Mouse (Mus musculus): ENCODE results near the gene Ttll2. TPM values are rescaled to one million over a fixed set of nuclear protein-coding genes. Genes with fewer than 3 reads are reported as not detected.
"Not testable (repeated sequence)": the region's sequence is repeated elsewhere in the genome, so short reads cannot be mapped to it uniquely, and the experiment has no call there.

The Ttll2 gene
- polyA plus RNA-seq, 1 experiment from 2014 or later: not detected

DNA sequence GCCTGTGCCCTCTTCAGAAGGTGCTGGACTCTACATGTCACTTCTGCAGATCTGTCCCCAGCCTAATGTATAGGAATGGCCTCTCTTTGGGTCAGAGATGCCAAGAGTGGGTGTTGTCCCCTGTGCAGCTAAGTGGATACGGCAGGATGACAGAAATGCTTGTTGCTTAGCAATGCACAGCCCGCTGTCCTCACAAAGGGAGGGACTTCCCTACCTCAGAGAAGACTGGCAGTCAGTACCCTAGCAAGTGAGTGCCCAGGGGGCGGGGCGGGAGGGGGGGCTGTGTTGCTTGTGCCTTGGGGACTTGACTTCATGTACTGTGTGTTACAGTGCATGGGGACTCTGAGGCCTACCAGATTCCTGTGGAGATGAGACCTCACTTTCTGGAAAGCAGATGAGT is 7.3 kb upstream of the Ttll2 start:
- not testable (repeated sequence) for H3K4me1 ChIP-seq (replicated peaks); H3K9ac ChIP-seq (replicated peaks); ATAC-seq (ENCODE audit: insufficient number of reproducible peaks, insufficient read depth, low FRiP score, low TSS enrichment, low read depth); H3K4me3 ChIP-seq (replicated peaks); H3K9me3 ChIP-seq; H3K27me3 ChIP-seq; H3K36me3 ChIP-seq; H3K27ac ChIP-seq; H3K4me2 ChIP-seq
- 80% methylated on average over 4 of the region's 4 CpGs for WGBS

DNA sequence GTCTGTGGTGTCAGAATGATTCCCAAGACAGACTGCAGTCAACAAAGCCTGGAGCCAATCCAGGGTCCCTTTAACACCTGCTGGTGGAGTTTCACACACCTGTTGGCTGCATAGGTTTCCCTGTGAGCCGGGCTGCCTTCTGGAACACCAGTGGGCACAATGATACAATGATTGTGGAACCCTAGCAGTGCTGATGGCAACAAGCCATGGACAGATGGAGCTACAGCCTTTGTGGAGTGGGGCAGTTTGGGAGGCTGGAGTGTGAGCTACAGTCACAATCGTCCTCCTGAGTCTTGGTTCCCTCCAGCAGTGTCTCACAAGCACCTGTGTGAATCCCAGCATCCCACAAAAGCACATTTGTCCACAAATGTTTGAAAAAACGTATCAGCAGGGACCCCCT is 3.7 kb downstream of the Ttll2 start:
- not testable (repeated sequence) for H3K9me3 ChIP-seq; H3K4me1 ChIP-seq (replicated peaks); H3K36me3 ChIP-seq; H3K4me2 ChIP-seq; H3K27me3 ChIP-seq; H3K9ac ChIP-seq (replicated peaks); H3K4me3 ChIP-seq (replicated peaks); H3K27ac ChIP-seq; ATAC-seq (ENCODE audit: insufficient number of reproducible peaks, insufficient read depth, low FRiP score, low TSS enrichment, low read depth)
- WGBS: 66% methylated on average over 2 of the region's 3 CpGs

DNA sequence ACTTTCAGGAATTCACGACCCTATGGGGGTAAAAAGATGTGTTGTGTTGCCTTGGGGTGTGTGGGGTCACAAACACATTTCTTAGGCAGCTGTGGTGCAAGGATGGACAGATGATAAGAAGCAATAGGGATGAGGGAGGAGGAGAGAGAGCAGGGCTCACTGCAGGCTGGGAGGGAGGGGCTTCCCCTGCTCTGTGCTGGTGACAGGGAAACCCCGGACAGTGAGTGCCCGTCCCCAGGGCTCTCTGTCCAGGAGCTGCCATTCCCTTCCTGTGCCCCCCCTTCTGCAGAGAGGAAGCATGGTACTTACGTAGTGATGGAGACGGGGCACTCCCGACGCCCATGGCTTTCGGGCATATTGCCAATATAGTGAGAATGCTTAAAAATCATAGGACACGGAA is 15.1 kb downstream of the Ttll2 start:
- not testable (repeated sequence) for H3K4me1 ChIP-seq (replicated peaks); ATAC-seq (ENCODE audit: insufficient number of reproducible peaks, insufficient read depth, low FRiP score, low TSS enrichment, low read depth); H3K4me3 ChIP-seq (replicated peaks)

DNA sequence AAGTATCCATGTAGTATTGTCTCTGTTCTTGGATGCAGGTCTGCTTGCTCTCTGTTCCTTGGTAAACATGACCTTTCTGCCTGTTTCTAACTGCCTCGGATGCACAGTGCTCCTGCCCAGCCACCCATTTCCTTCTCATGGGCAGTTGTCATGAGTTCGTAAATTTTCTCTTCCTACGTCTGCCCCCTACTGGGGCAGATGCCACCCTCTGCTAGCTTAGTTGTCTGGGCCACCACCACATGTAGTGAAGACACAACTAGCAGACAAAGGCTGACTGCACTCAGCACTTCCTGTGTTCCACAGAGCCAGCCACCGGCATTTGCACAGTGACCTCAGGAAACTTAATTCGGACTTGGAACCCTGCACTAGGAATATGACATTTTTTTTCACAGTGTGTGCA is 19.8 kb downstream of the Ttll2 start:
- ATAC-seq (ENCODE audit: insufficient number of reproducible peaks, insufficient read depth, low FRiP score, low TSS enrichment, low read depth); H3K4me1 ChIP-seq (replicated peaks); H3K27me3 ChIP-seq; H3K4me3 ChIP-seq (replicated peaks); H3K27ac ChIP-seq; H3K4me2 ChIP-seq; H3K36me3 ChIP-seq; H3K9me3 ChIP-seq; H3K9ac ChIP-seq (replicated peaks): not testable (repeated sequence)
- 97% methylated on average over 2 of the region's 5 CpGs for WGBS

More for the DNA sequence above, 15.1 kb downstream of the Ttll2 start:
- not testable (repeated sequence) for H3K27me3 ChIP-seq; H3K36me3 ChIP-seq; H3K9ac ChIP-seq (replicated peaks); H3K4me2 ChIP-seq; H3K9me3 ChIP-seq; H3K27ac ChIP-seq
- 77% methylated on average over 9 of the region's 9 CpGs for WGBS

DNA sequence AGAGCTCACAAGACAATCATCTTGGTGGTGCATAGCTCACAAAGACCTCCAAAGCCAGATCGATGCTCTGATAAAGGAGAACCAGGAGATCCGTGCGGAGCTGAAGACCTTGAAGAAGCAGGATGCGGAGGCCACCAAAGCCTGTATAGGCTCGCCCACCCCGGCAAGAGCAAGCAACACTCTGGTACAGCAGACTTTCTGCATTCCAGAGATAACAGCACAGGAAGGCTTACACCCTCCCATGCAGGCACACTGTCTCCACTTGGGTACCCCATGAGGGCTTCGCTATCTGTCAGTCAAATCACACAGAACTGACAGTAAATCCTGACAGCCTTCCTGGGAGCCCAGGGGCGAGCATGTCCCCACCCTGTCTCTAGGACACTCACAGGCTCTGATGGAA is 26.1 kb downstream of the Ttll2 start:
- not testable (repeated sequence) for H3K27ac ChIP-seq; H3K4me3 ChIP-seq (replicated peaks); H3K9ac ChIP-seq (replicated peaks); ATAC-seq (ENCODE audit: insufficient number of reproducible peaks, insufficient read depth, low FRiP score, low TSS enrichment, low read depth); H3K36me3 ChIP-seq; H3K27me3 ChIP-seq; H3K4me1 ChIP-seq (replicated peaks); H3K9me3 ChIP-seq; H3K4me2 ChIP-seq
- 74% methylated on average over 5 of the region's 8 CpGs for WGBS

DNA sequence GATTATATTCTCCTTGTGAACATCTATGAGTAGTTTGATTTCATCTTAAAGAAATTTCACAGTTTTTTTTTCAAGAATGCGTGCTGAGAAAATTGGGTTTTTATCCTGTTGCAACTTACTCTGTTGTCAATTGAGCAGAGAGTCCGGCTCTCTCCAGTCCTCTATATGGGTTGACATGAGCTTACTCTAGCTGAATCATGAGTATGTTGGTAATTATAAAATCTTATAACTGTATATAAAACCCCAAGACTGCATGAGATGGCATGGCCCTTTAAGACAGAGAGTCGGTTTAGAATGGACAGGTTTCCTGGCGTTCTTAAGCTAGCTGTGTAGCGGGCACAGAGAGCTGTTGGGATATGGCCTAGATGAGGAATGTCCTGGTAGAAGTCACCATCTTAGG is 28.1 kb downstream of the Ttll2 start, which contains the start of gene Tcp10a:
TSS of gene Tcp10a (plus strand) at position 301 of the 400 bp plus-strand sequence.
- not testable (repeated sequence) for H3K4me3 ChIP-seq (replicated peaks); ATAC-seq (ENCODE audit: insufficient number of reproducible peaks, insufficient read depth, low FRiP score, low TSS enrichment, low read depth); H3K4me2 ChIP-seq; H3K4me1 ChIP-seq (replicated peaks); H3K27me3 ChIP-seq; H3K36me3 ChIP-seq; H3K9ac ChIP-seq (replicated peaks); H3K9me3 ChIP-seq; H3K27ac ChIP-seq
- 91% methylated on average over 5 of the region's 5 CpGs for WGBS

DNA sequence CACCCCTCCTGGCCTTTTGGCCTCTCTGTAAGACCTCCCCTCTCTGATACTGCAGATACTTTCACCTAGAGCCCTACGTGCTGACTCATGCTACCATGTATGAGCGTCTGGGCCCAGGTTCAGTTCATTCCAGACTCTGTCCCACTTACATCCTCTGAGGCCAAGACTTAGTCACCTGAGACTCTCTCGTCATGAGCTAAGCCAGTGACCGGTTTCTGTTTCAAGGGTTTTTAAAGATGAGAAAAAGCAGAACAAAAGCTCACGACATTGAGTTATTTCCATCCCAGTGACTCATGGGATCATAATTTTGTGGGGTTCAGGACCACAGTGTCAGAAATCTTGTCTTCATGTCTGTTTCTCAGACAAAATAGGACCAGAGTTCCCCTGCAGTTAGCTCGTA is 32.7 kb downstream of the Ttll2 start:
- H3K4me1 ChIP-seq (replicated peaks); ATAC-seq (ENCODE audit: insufficient number of reproducible peaks, insufficient read depth, low FRiP score, low TSS enrichment, low read depth); H3K9ac ChIP-seq (replicated peaks); H3K36me3 ChIP-seq; H3K27ac ChIP-seq; H3K9me3 ChIP-seq; H3K4me3 ChIP-seq (replicated peaks); H3K4me2 ChIP-seq; H3K27me3 ChIP-seq: not testable (repeated sequence)
- WGBS: 84% methylated on average over 6 of the region's 6 CpGs

DNA sequence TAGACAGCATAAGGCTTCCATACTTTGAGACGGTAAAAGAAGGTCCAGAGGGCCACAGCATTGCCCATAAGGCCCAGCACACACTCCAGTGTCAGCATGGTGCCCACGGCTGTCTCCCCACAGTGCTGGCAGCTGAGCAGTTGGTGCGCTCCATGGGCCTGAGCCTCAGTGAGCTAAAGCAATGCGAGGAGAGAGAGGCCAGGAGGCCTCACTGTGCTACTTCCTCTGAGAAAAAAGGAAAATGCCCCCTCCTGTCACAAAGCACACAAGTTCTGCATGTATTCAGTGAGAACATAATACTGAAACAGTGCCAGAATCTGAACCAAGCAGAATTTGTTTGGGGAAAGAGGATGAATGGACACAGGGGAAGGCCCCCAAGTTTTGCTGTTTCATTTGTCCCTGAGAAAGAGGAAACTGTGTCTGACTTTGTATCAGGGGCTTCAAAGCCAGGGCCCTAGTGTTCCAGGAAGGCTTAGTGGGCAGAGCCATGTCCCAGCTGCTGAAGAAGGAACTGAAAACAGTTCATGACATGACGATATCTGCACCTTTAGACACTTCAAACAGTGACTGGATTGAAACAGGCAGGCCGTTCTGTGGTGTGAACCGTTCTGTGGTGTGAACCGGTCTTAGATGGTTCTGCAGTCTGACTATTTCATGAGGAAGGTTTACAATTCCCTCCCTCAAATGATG is 36.7 kb downstream of the Ttll2 start:
- H3K4me3 ChIP-seq (replicated peaks); ATAC-seq (ENCODE audit: insufficient number of reproducible peaks, insufficient read depth, low FRiP score, low TSS enrichment, low read depth); H3K4me2 ChIP-seq; H3K27me3 ChIP-seq; H3K27ac ChIP-seq; H3K4me1 ChIP-seq (replicated peaks); H3K9ac ChIP-seq (replicated peaks); H3K36me3 ChIP-seq; H3K9me3 ChIP-seq: not testable (repeated sequence)
- 77% methylated on average over 7 of the region's 8 CpGs for WGBS

DNA sequence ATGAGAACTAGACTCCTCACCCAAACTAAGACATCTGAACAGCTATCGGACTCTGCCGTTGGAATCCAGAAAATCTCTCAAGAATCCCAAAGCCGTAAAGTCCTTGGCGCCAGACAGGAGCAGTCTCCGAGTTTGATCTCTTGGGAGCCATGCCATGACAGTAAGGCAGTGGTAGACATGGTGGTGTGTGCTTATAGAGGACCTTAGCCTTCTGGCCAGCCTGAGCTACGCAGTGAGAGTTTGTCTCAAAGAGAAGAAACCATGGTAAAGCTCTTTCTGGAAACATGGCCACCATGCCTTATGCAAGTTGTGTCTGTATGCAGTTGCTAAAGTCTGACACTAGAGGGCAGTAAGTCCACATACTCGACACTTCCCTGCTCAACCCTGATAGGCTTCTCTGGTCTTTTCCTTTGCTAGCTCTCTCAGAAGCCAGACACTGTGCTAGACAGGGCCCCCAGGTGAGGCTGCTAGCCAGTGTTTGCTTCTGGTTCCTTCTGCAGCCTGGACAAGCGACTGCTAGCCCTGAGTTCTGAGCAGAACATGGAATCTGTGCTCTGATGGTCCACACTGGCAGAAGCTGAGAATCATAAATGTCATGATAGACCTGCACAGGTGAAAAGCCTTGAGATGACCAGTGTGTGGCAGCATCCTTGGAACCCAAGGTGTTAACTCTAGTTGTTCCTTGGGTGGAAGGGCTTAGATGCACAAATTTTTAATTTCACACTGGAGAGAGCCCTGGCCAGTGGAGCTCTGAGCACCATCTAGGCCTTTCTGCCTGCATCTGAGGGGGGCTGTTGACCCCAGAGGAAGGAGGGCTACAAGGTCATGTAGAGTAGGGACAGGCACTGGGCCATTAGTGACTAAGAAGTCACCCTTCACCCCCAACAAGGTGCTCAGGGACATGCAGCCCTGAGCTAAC is 46.0 kb downstream of the Ttll2 start:
- peak; percentile 71 for ATAC-seq (ENCODE audit: insufficient number of reproducible peaks, insufficient read depth, low FRiP score, low TSS enrichment, low read depth)
- H3K9me3 ChIP-seq; H3K27ac ChIP-seq; H3K4me2 ChIP-seq; H3K9ac ChIP-seq (replicated peaks); H3K36me3 ChIP-seq; H3K4me3 ChIP-seq (replicated peaks); H3K27me3 ChIP-seq; H3K4me1 ChIP-seq (replicated peaks): not testable (repeated sequence)
- WGBS: 60% methylated on average over 8 of the region's 8 CpGs

All from limb, embryonic 12.5 days (tissue).